Mouse (Mus musculus) kidney, postnatal 4 days (tissue): ENCODE data around the gene Vps37c.

Experiments
- DNase-seq, 2 experiments: peaks; one replicate each; pipeline ENCODE4 v3.0.0; 2021; ENCODE audit warnings: mixed read lengths in 2 of 2

The Vps37c gene

GRCm38 (mm10) chr19:10688537-10689352 lies at the start of gene Vps37c:
Gene Vps37c (plus strand): TSS chr19:10688735.
- DNase-seq = peak; percentile 98

GRCm38 (mm10) chr19:10640080-10640479 lies 48.5 kb upstream of the Vps37c start:
- peak in 1 of 2 experiments; percentile 13 for DNase-seq

GRCm38 (mm10) chr19:10640589-10641378 lies 47.8 kb upstream of the Vps37c start:
- no peak for DNase-seq

GRCm38 (mm10) chr19:10645616-10646015 lies 42.9 kb upstream of the Vps37c start:
- no peak for DNase-seq

- DNase-seq = no peak
Measured at GRCm38 (mm10) chr19:10648156-10648555, 40.4 kb upstream of the Vps37c start.

GRCm38 (mm10) chr19:10656058-10656457 lies 32.5 kb upstream of the Vps37c start:
- DNase-seq = no peak

- no peak for DNase-seq
Measured at GRCm38 (mm10) chr19:10657742-10658141, 30.8 kb upstream of the Vps37c start.

GRCm38 (mm10) chr19:10658406-10658805 lies 30.1 kb upstream of the Vps37c start:
- no peak for DNase-seq

- DNase-seq = no peak
Measured at GRCm38 (mm10) chr19:10661373-10661772, 27.2 kb upstream of the Vps37c start.

GRCm38 (mm10) chr19:10661919-10662318 lies 26.6 kb upstream of the Vps37c start:
- DNase-seq = no peak

GRCm38 (mm10) chr19:10662665-10663064 lies 25.9 kb upstream of the Vps37c start:
- no peak for DNase-seq

GRCm38 (mm10) chr19:10665093-10665492 lies 23.4 kb upstream of the Vps37c start:
- DNase-seq = no peak

- peak; percentile 84 to 85 for DNase-seq
Measured at GRCm38 (mm10) chr19:10665499-10665898, 23.0 kb upstream of the Vps37c start.

- DNase-seq = no peak
Measured at GRCm38 (mm10) chr19:10671319-10671718, 17.2 kb upstream of the Vps37c start.

GRCm38 (mm10) chr19:10671854-10672417 lies 16.6 kb upstream of the Vps37c start:
- DNase-seq = no peak

GRCm38 (mm10) chr19:10673275-10673674 lies 15.3 kb upstream of the Vps37c start:
- DNase-seq = no peak

GRCm38 (mm10) chr19:10676656-10677055 lies 11.9 kb upstream of the Vps37c start:
- no peak for DNase-seq

GRCm38 (mm10) chr19:10677915-10678771 lies 10.4 kb upstream of the Vps37c start, which contains the start of gene Pga5:
Gene Pga5 (minus strand): TSS chr19:10678071.
- DNase-seq = peak; percentile 85 to 90

GRCm38 (mm10) chr19:10678772-10679067 lies 9.8 kb upstream of the Vps37c start:
- no peak for DNase-seq

GRCm38 (mm10) chr19:10681571-10681970 lies 7.0 kb upstream of the Vps37c start:
- no peak for DNase-seq

- peak; percentile 29 to 56 for DNase-seq
Measured at GRCm38 (mm10) chr19:10685081-10685480, 3.5 kb upstream of the Vps37c start.

GRCm38 (mm10) chr19:10685727-10686126 lies 2.8 kb upstream of the Vps37c start:
- no peak for DNase-seq
